Mouse (Mus musculus): Measurements from ENCODE around the gene Glt28d2.
"Not testable (repeated sequence)": the region's sequence is repeated elsewhere in the genome, so short reads cannot be mapped to it uniquely, and the experiment has no call there.

Gene Glt28d2

DNA sequence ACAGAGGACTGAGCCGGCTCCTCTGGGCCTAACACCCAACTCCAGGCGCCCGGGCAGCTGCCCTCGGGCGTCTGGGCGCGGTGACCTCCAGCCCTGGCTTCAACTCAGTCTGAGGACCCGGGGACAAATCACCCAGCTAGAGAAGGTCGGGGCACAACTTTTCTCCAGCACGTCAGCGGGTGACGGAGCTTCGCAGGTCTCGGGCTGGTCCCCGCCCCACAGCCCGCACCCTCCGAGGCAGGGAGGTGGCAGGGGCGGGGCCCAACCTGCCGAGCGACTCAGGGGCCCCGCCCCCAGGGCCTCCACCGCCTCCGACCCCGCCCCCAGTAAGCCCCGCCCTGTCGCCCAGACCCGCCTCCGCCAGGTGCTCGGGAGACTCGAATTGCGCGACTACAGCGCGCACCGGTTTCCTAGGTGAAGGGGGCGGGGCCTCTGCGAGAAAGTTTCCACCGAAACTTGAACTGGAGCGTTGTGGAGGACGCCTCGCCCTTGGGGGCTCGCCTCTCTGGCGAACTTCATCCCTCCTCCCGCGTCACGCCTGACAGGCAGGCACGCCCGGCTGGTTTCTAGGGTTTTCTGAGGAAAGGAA, at the start of gene Glt28d2, which contains the start of gene Gm37240:
Glt28d2 (minus strand) TSS at position 278 of the 589 bp plus-strand sequence.
Gm37240 (minus strand) TSS at position 280 of the 589 bp plus-strand sequence.
- peak; percentile 81 for DNase-seq (ENCODE audit: low read depth)

DNA sequence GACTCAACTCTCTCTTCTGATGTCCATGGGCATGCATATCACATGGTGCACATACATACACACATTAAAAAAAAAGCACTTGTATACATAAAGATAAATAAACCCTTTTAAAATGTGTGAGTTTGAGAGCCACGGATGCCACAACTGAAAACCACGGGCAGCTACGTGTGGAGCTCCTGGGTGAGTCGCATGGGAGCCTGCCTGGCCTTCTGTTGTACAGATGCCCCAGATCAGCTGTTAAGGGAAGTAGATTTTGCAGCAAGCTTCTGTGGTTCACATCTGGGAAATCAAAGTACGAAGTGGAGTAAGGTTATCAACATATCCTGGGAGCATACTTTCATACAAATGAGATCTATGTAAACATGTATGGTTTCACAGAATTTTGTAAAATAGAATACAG, 46.3 kb upstream of the Glt28d2 start:
- DNase-seq (ENCODE audit: low read depth), result no peak

DNA sequence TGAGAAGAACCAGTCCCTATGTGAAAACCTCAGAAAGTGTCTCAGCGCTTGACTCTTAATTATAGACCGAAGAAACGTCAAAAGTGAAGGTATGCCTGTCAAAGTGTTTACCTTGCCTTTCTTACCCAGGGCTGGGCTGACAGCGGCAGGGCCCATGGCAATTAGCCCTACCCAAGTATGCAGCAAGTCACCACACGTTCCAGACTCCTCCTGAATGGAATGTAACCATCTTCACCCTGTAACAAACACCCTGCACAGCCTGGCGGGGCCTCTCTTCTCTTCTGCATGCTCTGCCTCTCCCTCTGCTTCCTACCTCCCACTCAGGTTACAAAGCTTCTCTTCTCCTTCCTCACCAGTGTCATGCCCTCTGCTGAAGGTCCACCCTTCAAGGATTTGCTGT, 44.5 kb upstream of the Glt28d2 start:
- DNase-seq (ENCODE audit: low read depth), result no peak

DNA sequence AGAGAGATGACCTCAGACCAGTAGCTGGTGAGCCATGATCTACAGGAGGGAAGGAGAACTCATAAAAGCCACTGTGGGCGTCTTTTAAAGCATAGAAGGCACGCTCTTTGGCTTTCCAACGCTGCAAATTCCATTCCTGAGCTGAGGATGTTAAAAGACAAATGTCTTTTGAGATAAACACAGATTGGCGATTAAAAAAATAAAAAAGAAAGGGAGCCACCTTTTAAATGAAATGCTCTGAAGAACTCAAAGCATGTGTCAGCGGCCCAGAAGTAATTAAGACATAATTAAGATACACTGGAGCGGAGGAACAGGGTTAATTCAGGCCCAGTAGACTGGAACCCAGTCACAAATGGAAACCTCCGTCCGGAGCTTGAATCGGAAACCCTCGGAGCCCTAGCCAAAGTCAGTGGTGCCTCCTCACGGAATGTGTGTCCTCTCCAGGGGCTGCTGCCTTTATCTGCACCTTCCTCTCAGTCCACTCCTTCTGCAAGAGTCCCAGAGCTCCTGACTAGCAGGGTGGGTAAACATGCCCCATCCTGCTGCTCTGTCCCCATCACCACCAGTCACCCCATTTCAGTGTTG, 43.4 kb upstream of the Glt28d2 start:
- DNase-seq (ENCODE audit: low read depth), result no peak

DNA sequence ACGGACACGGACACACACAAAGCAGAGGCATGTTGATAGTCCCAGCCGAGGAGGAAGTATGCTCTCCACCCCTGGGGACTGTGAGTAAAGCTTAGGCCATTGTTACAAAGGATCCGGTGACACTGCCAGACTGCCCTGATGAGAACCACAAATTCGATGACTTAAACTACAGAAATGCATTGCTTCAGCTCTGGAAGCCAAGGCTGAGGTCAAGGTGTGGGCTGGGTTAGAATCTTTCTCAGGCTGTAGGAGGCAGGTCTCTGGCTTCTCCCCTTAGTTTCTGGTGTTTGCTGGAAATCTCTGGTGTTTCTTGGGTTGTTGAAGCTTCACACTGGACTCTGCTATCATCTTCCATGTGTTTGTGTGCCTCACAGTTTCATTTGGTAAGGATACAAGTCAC, 42.4 kb upstream of the Glt28d2 start:
- DNase-seq (ENCODE audit: low read depth), result no peak

DNA sequence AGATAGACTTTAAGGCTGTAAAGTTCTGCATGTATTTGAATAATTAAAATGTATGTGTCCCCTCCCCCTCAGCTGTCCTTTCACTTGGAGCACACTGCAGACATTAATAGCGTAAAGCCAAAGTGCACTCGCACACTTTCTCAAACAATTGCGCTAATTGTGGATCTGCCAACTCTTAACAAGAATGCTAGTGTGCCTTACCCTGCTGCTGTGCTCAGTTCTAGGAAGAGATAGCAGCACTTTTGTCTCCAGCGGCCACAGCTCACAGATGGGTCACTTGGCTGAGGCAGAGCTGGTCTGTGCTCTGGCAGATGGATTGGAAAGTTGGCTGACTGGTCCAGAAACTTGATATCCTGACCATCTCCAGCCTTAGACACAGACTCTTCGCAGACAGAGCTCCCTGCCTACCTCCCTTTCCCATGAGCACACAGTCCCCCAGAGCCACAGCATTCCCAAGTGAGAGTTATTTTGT, 40.9 kb upstream of the Glt28d2 start:
- no peak for DNase-seq (ENCODE audit: low read depth)

DNA sequence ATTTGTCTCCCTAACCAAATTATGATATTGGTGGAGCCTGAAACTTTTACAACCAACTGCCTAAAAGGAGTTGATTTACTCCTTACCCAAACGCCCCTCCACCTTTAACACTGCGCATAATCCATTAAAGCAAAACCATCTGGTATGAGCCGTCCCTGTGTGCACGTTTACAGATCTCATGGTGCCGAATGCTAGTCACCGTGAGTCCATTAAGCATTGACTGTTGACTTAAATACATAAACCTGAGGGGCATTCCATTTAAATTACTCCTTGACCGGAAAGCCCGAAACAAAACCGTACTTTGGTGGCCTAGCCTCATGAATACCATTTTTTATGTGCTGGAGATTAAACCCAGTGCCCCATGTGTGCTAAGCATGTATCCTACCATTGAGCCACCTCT, 40.0 kb upstream of the Glt28d2 start:
- DNase-seq (ENCODE audit: low read depth), result no peak

DNA sequence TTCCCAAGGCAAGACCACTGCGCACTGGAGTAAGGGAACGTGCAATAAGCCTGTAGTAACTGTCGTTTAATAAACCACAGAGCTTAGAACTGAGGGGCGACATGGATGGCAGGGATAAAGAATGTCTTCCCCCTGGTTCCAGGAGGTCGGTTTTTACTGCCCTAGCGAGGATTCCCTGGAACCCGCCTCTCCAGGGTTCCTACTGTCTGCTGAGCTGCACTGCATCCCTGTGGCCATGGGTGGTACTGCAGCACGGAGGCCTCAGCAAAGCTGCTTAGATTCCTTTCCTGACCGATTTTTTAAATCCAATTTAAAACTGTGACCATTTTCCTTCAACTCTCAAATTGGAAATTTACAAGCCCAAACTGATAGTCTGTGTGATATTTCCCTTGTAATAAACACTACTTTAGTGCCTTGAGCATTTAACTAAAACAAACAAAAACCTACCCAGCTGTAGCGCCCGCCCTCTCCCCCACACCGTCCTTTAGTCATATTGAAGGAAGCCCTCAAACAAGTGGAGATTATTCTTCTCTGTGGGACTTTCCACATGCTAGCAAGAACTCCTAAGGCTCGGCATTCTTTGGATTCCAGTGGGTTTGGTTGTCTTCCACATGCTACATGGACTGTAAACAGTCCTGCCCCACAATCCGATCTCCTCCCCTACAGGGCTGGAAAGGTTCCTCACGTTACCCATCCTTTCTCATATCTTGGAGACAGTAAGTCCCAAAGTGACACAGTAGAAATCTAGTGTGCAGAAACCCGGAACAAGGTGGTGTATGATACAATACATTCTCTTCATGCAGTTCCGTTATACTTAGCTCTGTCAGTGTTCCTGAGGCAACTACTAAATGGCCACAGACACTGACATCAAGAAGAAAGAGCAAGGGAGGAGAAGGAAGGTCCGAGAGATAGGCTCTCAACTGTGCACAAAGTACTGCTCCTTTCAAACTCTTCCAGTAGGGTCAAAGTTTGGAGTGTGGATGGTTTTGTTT, 36.9 kb upstream of the Glt28d2 start:
- DNase-seq (ENCODE audit: low read depth), result peak; percentile 36

DNA sequence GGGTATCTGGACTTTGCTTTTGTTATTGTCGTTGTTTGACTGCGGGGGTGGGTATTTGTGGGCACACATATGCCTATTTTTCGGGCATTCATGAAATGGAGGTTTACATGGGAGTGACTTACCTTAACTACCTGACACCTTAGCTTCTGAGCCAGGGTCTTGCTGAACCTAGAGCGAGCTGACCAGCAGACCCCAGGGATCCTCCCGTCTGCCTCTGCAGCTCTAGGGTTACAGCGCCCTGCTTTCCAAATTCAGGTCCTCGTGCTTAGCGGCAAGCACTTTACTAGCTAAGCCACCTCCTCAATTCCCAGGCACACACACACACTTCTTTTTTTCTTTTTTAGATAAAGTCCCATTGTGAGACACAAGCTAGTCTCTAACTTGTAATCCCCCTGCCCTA, 36.0 kb upstream of the Glt28d2 start:
- DNase-seq (ENCODE audit: low read depth), result no peak

DNA sequence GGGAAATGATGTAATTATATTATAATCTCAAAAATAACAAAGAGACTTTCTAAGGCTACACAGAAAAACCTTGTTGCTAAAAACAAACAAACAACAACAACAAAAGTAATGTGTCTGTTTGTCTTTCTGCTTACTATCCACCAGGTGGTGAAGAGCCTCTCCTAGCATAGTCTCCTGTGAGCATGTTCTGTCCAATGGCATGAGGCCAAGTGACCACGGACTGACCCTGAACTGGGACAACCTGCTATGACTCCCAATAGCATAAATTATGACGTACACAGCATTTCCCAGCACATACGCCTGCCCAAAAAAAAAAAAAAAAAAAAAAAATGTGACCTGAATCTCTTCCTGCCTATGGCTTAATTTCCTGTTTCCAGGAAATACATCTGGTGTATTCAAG, 35.0 kb upstream of the Glt28d2 start:
- no peak for DNase-seq (ENCODE audit: low read depth)

DNA sequence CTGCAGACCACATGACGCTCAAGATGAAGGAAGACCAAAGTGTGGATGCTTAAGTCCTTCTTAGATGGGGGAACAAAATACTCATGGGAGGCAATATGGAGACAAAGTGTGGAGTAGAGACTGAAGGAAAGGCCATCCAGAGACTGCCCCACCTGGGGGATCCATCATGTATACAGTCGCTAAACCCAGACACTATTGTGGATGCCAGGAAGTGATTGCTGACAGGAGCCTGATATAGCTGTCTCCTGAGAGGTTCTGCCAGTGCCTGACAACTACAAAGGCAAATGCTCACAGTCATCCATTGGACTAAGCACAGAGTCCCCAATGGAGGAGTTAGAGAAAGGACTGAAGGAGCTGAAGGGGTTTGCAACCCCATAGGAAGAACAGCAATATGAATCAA, 33.4 kb upstream of the Glt28d2 start:
- DNase-seq (ENCODE audit: low read depth), result not testable (repeated sequence)

DNA sequence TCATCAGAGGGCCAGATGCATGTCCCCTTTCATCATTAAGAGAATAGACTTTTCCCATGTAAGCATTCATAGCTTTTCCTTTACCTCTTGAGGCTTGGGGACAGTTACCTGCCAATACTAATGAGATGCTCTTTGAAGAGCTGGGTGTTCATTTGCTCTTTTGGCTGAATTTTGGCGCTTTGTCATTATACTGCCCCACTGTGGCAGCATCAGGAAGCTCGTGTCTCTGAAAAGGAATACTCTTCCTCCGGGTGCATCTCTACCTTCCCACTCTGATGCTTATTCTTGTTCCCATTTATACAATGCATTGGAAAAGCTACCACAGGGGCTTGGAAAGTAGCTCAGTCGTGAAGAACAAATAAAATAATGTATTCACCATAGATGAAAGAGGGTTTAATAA, 30.3 kb upstream of the Glt28d2 start:
- DNase-seq (ENCODE audit: low read depth), result no peak

DNA sequence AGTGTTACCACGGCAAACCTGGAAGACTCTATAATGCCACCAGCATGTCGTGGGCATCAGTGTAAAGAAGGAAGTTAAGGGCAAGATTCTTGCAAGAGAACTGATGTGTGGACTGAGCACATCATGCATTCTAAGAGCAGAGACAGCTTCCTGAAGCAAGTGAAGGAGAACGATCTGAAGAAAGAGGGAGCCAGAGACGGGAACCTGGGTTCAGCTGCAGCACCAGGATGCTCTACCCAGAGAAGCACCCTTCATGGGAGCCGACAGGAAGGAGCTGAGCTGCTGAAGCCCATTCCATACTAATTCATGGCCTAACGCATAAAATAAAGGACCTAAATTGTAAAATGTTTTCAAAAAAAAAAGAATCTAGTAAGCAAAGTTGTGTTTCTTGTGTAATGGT, 27.5 kb upstream of the Glt28d2 start:
- DNase-seq (ENCODE audit: low read depth), result no peak

DNA sequence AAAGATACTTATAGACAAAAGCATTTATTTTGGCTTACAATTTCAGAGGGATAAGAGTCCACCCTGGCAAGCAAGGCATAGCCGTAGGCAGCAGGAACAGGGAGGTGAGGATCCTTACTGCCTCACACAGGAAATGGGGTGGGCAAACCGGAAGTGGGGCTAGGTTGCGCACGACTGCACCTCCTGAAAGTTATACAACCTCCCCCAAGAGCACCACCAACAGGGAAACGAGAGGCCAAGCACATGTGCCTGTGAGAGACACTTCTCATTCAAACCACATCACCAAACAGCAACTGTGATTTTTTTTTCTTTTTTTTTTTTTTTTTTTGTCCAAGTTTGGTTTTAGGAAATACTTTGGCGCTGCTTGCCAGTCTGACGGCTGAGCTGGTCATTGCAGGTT, 19.8 kb upstream of the Glt28d2 start:
- DNase-seq (ENCODE audit: low read depth), result no peak

DNA sequence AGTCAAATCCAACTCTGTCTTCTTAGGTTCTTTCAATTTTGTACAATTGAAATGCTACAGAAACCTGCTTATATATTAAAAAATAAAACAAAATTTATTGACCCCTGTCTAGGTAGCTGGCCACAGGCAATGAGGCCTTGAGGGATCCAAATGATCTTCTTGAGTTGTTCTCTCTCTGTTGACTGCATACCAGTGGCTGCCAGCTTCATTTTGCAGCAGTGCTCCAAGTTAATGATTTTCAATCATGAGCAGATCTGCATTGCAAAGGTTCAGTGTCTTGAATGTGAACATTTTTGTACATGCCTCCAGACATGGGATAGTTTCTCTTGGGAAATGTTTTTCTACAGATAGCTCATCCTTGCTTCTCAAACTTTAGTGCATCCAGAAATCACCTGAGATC, 17.1 kb upstream of the Glt28d2 start:
- no peak for DNase-seq (ENCODE audit: low read depth)

DNA sequence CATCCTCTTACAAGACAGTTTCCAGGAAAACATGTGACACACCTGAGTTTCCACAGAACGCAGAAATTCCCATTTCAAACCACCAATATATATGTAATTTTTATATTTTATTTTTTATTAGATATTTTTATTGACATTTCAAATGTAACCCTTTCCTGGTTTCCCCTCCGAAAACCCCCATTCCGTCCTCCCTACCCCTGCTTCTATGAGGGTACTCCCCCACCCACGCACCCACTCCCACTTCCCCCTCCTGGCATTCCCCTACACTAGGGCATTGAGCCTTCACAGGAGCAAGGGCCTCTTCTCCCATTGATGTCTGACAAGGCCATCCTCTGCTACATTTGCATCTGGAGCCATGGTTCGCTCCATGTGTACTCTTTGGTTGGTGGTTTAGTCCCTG, 7.7 kb upstream of the Glt28d2 start:
- DNase-seq (ENCODE audit: low read depth), result no peak

DNA sequence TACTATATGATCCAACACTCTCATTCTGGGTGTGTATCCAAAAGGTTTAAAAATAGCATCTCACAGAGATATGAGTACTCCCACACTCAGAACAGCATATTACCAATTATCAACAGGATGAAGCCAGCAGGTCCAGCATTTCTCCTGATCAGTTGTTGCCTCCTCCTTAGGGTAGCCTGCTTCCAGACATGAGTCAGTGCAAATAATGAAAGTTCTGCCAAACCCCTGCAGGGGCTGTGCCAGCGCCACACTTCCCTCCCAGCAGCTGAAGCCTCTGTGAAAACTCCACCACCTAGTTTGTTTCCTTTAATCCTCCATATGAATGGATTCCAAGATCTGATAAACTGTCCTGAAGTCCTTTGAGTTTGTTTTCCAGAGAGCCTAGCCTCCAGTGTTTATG, 4.3 kb upstream of the Glt28d2 start:
- no peak for DNase-seq (ENCODE audit: low read depth)

DNA sequence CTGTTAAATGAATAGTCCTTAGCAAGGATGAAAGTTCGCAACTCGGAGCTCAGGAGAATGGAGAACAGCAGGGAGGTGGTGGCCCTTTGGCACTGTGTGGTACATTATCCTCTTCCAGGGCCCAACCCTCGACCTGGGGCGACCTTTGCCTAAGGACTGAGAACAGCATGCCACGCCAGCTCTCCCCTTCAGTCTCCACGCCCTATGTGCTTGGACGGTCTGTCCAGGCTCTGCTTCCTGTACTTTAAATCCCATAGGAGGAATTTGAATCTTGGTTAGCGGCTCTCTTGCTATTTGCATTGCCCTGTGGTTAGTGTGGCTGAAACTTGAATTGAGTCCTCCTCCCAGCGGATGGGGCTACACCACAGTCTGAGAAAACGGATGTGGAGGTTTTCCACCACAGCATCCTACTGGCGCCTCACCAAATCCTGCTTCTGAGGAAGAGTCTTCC, 930 bp upstream of the Glt28d2 start:
- no peak for DNase-seq (ENCODE audit: low read depth)

DNA sequence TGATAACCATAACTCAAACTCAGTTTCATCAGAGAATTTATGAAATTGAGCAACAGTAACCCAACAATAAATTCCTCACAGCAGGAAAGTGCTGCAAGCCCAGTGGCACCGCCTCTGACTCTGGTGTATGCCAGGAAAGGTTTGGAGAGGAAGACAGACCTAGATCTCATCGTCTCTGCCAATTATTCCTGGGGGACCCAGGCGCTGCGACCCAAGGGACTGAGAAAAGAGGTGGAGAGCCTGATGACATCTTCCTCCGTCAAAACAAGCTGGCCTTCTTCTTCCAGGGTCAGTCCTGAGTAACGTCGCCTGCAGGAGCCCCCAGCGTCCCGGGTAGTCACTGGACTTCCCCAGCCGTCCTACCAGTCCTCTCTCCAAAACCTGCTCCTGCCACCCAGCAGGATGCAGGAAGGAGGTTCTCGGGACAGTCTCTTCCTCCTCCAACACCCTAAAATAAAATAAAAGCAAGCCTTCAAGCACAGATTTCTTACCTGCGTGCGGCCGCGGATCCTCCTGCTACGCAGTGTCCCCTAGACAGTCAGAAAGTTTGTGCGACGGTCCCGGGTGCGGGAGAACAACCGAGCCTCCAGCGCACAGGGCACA, 579 bp downstream of the Glt28d2 start:
- no peak for DNase-seq (ENCODE audit: low read depth)

DNA sequence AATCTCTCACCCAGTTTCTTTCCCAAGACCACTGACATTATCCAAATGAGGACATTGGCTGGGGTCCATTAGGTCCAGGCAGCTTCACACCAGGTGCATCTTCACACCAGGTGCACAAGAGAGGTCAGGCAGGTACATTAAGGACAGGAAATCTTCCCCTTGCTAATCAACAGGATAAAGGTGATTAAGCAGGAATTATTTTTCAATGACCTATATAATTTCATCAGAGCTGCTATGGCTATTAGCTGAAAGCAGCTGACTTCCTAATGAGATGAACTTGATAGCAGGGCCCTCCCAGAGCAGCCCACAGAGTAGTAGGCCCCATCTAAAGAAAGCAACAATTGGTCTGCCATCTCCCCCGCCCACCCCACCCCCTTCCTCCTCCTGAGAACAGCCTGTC, 1.4 kb downstream of the Glt28d2 start:
- no peak for DNase-seq (ENCODE audit: low read depth)

DNA sequence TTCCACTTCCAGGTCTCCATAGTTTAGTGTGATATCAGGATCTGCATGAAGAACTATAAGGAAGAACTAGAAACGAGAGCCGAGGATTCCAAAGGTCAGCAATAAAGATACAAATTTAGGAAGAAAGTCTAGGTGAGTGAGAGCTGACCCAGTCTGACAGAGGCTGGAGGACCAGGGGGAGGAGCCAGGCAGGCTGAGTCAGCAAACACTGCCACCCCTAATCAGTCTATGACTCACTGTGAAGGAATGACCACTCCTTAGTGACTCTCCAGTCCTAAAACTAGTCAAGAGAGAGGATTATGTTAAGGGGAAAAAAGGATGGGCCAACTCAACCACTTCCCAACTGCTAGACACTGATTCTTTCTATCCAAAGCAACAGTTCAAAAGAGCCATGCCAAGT, 6.6 kb downstream of the Glt28d2 start:
- no peak for DNase-seq (ENCODE audit: low read depth)

DNA sequence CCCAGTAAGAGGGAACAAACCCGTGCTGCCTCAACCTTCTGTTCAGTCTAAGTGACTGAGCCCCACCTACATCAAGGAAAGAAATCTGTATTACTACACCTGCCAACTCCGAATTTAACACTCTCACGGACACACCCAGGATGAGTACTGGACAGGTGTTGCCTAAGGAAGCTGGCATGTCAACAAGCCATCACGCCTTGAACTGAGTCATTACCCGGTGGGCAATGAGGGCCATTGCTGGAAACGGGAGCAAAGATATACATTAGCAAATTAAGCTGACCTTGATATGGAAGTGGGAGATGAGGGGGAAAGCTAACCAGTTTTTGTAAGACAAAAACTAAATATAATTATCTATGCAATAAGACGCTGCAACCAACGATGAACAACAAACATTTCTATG, 7.2 kb downstream of the Glt28d2 start:
- DNase-seq (ENCODE audit: low read depth), result no peak

All from c-Kit-positive CD71-positive TER-119-negative erythroid progenitor cells, embryonic 14.5 days (primary cell).